Mouse (Mus musculus) urinary bladder, postnatal 4 days (tissue): ENCODE measurements at regions not wholly inside any gene's neighbourhood (a gene's known extent, or its start where the extent isn't known, plus 50 kb on each side); places are given as distances from the start of the nearest gene placed in this dataset.

ENCODE experiments used
- DNase-seq, 2 experiments: peaks; one replicate each; pipeline ENCODE4 v3.0.0; 2021 to 2022; ENCODE audit warnings: low spot score in 2 of 2

DNA sequence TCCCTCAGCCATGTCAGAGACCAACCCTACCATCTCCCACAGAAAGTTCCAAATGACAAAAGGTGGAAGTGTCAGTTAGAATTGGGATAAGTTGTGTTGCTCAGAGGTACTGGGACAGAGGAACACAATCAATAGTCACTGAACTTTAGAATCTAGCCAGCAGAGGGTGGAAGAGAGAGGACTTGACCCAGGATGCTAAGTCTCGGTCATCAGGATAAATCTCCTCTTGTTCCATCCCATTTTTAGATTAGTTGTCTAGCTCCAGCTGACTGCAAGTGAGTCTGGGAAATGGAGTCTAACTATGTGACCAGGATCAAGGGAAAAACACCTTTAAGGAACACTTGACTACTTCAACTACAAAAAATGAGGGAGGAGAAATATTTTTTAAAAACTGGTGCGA is 91.5 kb downstream of the Fam84b start:
- DNase-seq, result no peak

DNA sequence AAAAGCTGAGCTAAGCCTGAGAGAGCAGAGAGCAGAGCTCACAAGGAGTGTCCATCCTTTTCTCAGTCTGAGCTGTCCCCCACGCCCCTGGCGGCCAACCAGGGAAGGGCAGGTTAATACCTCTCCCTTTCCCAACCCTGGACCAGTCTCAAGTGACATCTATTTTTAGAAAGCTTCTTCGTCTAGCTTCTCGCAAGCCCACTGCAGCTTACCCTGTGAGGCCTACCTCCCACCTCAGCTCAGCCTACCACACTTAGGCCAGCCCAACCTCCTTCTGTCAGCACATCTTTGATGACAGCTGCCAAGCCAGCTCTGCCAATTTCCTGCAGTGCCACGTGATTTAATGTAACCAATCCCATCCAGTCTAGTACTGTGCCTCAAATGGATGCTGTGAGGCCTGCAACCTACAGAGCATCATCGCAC is 93.6 kb downstream of the Fam84b start:
- peak; percentile 39 to 74 for DNase-seq

DNA sequence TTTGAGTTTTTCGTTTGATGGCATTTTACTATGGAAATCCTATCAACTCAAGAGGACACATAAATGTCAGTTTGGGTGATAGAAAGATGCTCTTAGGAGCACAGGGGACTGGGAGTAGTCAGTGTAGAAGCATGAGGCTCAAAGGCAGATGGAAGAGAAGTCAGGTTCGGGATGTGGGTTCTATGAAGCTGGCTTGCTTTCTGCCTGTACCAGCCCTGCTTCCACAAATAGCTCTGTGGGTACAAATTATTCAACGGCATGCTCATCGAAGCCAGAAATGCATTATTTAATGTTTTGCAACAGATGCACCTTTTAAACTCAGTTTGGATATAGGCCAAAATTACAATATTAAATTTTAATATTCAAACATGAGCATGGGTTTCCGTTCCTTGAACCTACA is 99.3 kb downstream of the Fam84b start:
- no peak for DNase-seq

DNA sequence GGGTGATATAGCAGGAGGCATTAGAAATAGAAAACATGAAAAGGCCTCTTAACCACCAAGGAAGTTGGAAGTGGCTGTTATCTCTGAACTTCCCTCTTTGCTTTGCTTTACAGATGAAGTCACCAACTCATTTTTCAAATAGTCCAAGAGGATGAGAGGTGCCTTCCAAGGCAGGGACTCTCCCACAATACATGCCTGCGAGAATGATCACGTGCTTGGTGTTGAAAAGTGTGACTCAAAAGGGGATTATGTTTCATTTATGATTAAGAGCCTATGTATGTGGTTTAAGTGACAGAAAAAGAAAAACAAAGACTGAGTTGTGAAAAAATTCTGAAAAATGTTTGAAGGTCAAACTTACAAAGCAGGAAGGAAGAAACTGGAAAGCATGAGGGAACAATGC is 114.0 kb downstream of the Fam84b start:
- no peak for DNase-seq

DNA sequence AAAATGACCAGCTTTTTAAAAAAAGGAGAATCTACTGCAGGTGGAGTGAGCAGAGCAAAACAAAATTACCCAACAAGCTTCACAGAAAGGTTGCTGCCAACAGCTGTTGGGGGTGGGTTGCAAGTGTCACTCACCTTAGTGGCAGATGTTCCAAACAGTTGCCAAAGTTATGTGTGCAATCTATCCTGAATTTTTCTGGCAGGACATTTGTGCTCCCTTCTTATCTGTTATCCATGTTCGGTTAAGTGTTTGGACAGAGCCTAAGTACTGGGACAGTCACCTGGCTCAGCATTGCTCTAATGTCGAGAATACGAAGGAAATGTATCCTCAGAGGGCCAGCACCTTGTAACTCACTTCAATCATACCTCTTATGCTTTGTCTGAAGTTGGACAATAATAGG is 115.3 kb downstream of the Fam84b start:
- DNase-seq, result no peak

DNA sequence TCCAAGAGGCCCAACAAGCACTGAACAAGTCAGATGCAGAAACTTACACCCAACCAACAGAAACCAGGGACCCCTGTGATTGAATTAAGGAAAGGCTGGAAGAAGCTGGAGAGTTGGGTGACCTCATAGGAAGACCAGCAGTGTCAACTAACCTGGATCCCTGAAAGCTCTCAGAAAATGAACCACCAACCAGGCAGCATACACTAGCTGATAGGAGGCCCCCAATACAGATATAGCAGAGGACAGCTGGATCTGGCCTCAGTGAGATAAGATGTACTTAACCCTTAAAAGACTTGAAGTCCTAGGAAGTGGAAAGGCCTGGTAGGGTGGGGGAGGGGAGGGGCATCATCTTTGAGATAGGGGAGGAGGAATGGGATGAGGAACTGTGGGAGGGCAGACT is 121.2 kb downstream of the Fam84b start:
- no peak for DNase-seq

DNA sequence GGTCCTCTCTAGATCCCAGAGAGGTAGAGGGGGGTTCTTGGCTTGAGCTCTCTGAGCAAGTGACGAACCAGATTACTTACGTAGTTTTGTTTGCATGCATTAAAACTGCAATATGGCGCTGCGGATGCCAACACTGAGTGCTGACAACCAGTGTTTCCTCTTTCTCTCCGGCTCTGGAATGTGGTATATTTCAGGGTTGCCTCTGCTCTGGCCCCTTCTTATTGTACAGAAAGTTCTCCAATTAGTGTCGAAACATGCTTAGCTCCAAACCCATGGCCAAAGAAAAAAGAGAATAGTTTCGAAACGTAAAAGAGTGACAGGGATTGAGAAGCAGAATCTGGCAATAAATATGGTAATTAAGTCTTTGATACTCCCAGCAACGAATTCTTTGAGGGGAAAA is 124.8 kb downstream of the Fam84b start:
- no peak for DNase-seq

DNA sequence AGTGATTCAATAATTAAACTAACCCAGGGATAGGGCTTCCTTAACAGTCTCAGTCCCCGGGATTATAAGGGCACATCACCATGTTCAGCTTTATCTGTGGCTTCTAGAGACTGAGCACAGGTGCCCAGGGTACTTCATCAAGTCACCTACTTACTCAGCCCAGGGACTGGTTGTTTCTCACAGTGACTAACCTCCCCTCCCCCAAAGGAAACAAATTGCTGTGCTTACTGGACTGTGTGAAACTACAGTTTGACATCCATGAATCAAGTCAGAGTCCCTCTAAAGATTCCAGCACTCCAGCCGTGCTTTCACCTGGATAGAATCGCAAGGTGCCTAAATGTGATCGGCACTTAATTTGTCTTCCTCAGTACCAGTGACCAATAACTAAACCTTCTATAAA is 125.2 kb downstream of the Fam84b start:
- DNase-seq, result no peak

DNA sequence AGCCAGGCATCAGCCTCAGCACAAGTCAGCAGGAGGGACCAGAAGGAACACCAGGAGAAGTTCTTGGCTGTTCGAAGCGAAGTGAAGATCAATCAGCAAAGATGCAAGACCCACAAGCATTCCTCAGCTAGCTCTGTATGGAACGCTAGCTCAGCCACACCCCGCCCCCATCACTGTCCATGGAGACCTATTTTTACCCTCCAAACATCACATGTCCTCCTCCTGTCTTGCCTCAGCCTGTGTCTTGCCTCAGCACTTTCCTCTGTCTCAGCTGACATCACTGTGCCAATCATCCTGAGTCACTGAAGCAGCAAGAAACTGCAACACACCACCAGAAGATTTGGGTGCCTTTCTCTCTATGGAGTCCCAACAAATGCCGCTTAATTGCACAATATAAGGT is 134.2 kb downstream of the Fam84b start:
- DNase-seq, result no peak

DNA sequence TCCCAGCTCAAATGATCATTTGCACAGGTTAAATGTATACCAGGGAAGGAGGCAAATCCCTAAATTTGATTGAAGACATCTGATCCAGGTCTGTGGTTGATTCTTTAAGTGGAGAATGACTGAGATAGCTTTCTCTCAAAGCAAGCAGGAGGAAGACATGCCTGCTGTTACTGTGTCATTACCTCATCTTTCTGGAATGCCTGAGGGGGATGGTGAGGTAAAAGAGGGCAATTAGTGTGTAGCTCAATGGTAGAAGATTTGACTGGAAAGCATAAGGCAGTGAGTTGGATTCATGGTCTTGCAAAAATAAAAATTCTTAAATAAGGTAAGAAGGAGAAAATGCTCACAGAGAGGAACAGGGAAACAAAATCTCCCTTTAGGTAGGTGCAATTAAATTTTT is 144.9 kb downstream of the Fam84b start:
- DNase-seq, result no peak

DNA sequence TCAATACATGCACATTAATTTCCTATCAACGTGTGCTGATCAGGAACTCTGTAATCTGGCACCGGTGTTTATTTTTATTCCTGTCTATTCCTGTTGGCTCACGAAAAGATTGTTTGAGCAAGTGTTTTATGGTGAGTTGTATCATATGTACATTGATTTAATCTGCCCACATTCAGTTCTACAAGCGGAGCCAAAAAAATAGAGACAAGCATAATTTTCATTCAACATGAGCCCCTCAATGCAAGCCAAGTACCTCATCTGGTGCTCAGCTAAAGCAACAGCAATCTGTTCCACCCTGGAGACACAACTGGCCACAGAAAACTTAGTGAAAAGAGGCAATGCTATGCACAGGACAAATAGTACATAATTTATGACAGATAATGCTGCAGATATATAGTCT is 147.6 kb downstream of the Fam84b start:
- DNase-seq, result no peak

DNA sequence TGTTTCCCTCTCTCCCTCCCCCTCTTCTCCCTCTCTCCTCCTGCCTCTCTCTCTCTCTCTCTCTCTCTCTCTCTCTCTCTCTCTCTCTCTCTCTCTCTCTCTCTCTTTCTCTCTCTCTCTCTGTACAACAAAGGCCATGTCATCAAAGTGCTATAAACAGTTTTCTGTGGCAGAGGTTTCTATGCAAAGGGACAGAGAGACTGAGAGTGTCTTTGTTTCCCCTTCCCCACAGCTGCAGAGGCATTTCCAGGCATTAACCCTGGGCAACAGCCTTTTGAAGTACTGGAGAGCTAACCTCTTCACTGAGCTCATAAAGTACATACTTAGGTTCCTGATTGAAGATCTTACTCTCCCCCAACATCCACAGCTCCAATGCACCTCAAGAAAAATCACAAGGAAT is 152.3 kb downstream of the Fam84b start:
- no peak for DNase-seq

DNA sequence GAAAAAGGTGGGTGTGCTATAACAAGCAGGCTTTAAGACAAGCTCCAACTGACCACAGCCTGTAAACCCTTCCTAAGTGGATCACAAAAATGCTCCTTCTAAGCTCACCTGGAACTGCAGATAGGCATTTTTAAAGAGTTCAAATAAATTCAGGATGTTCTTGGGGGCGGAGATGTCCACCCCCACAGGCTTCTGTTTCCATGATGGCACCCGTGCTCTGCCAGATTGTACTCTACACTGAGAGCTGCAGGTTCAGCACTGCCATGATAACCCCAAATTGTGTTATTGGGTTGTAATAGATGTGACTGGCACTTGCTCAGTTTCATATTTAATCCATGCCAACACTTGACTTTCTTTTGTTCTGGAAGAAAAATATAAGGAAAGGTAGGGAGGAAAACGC is 158.8 kb downstream of the Fam84b start:
- no peak for DNase-seq

DNA sequence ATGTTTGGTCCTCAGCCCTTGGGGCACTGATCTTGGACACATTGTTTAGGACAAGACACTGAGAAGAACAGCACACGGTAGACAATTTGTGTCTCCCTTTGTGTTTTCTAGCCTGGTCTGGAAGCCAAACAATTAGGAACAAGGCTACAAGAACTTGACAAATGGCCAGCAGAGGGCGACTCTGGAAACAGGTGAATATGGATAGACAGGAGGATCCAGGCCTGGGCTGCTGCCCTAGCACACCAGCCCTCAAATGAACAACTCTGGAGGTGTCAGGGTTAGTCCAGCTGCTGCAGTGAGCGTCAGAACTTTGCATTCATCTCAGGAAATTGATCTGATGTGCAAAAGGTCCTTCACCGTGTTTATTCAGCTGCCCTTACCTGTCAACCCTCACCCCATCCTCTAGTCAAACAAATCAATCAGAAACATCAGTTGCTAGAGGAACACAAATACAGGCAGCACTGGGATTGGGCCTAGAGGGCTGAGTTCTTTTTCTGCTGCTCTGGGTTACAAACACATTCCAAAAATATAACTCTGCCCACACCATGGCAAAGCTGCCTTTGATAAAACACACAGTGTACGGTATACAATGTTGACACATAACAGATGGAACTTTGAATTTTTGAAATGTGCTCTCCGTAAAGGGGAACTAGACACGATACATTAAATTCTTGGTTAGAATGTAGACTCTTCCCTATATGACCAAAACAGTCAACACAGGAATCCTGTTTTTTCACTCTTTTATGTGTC is 159.7 kb downstream of the Fam84b start:
- DNase-seq, result no peak

DNA sequence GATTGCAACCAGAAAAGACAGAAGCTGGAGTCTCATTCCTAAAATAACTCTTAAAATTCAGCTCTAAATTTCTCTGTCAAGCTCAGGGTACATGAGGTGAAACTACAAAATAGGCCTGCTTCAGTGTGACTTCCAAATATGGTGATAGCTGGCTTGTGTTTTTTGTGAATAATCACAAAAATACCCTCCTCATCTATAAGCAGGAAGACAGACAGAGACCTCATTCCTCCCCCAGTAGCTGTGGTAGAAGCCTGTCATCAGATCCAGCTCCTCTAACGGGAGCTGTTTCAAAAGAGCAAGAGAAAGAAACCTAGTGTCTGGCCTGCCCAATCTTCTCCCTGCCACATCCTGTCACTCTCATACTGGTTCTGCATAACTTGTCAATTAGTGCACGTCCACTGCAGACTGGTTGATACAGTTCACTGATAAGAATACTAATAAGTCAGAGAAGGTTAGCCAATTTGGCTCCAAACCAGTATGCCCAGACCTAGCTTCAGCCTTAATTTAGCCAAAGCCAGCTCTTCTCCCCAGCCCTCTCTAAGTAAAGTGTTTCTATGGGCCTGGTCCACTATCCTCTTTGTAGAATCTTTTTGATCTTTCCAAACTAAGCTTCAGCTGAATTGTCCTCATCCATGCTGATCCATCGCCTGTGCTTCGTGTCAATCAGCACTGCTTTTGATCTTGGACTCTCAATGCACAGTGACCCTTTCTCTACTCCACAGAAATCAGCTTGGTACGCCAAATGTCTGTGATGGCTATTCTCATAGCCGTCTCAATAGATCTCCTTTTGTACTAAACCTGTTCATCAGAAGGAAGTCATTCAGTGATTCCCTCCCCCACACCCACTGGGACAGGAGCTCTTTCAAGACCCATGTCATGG is 160.6 kb downstream of the Fam84b start:
- DNase-seq, result no peak

DNA sequence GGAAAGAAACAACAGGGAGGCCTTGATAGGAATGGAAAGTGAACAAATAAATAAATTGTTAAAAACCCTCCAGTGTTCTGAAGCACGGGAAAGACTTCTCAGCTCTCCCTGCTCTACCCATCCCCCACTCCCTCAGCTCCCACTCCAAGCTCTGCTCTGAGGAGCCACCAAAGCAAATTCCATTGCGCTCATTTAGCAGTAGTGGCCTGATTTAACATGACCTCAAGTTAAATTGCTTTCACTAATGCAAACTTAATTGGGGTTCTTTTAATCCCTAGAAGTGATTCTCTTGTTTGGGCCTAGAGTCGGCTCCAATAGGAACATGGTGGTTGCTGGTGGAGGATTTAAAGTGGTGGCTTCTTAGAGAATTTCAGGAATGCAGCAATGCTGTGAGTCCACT is 161.4 kb downstream of the Fam84b start:
- no peak for DNase-seq

DNA sequence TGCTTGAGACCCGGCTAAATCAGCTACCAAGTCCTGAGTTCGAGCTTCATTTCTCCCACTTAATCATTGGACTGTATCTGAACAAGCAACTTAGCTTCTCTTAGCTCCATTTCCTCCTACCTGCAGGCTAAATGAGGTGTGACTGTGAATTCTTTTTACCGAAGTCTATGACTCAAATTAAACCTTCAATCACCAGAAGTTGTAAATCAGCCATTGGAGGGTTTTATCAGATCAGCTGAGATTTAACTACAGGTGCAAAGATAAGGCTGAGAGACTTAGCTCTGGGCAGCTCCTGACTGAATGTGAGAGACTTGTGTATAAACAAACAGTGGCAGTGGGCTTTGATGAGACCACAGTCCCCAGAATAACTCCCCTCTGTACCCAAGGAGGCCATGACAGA is 176.2 kb downstream of the Fam84b start:
- no peak for DNase-seq

DNA sequence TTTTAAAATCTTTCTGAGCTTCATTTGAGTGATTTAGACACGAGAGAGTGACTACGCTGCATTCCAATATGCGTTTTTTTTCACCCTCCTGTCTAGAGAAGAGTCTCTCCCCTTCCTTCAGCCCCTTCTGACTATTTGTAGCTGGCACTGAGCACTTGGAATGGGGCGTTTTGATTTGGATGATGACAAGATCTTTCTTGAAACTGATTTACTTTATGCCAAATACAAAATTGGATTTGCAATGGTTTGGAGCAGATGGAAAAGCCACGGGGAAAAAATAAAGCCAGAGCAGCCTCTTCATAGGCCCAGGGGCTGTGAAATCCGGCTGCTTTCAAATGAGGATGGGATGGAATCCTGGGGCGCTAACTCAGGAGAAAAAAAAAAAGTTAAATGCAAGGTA is 196.0 kb downstream of the Fam84b start:
- DNase-seq, result no peak

DNA sequence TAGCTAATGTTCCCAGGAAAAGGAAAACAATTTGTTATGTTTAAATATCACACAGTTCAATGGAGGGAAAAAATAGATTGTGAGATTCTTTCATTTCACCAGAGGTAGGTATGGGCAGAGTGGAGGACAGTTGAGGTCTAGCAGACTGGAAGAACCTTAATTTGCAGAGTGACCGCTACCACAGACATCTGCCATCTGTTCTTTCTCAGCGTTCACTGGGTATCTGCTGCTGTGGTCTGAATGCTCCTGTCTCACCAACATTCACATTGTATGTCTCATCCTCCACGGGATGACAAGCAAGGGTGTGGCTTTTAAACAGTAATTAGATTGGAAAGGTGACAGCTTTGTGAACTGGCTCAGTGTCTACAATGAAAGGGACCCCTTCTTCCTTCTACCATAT is 198.5 kb downstream of the Fam84b start:
- no peak for DNase-seq

DNA sequence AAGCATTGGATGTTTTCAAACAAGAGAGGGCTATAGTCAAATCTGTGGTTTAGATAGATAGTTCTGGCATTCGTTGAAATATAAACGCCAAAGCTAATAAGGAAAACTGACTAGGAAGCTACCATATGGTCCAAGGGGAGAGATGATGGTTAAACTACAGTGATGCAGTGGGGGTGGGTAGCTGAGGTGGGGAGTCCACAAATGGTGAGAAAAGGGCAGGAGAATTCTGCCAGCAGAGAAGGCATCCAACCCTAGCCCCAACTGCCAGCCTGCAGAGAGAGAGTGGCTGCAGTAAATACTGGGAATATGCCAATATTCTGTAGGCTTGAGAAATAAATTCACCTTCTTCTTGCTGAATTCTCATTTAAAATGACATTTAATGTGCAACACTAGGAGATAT is 204.3 kb downstream of the Fam84b start:
- no peak for DNase-seq

DNA sequence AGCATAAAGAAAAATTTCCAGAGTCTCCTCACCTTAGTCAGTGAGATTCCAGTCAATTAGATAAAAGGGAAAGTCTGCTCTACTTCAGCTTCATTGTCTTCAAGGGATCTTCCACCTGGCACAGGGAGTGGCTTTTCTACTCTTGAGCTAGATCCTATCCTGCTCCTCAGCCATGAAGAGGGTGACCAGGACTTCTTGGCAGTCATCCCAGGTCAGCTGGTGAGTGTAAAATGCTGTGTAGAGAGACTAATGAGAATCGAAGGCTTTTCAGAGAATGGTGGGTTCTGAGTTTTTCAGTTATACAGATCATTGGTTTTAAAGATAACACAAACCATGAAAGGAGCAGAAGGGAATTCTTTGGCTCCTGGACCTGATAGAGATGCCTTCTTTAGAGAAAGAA is 211.8 kb downstream of the Fam84b start:
- no peak for DNase-seq

DNA sequence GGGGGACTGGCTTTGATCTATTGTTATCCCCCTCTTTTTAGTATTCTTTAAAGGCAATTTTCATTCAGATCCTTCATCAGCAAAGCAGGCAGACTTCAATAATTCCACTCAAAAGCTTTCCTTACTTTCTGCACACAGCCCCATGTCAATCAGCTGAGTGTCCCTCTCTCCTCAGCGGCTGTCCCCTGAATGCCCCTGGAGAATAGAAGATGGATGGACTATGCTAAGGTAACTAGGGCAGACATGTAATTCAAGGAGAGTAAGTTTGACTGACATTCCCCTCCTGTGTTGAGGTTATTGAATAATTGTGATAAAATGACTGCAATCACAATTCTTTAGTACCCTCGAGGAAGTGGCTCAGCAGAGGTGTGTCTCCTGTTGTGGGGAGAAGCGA is 220.1 kb downstream of the Fam84b start:
- no peak for DNase-seq

DNA sequence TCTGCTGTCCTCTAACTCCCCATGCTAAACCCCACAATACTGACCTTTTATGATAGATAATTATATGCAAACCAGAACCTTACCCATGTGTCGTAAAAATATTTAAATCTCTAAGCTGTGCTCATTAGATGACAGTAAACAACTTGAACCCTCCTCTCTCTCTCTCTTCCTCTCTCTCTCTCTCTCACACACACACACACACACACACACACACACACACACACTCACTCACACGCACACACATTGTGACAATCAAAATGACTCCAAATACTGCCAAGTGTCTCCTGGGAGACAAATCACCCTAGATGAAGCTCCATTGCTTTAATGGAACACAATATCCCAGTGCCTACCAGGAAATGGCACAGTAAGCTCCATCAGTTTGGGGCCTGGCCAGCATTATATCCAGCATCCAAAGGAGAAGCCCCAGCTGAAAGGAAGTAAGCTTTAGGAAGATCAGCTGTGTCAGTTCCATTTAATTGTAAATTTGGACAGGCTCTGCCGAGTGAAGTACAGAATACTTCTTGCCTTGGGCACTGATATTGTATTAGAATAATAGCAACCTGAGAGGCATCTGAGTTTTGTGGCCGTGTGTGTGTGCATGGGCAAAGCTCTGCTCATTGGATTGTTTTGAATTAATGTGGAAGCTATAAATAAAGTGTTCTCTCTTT is 220.7 kb downstream of the Fam84b start:
- DNase-seq, result no peak
